Mouse (Mus musculus) heart, embryonic 14.5 days (tissue): Measurements from ENCODE around the gene Dnajc10. TPM values are rescaled to one million over a fixed set of nuclear protein-coding genes. Genes with fewer than 3 reads are reported as not detected.

Experiments used
- ATAC-seq: fragments of 200-750 bp; cut with Nextera tagmentation; 2 replicates; pipeline ENCODE4 v1.8.0; 2017; ENCODE audit warnings: low read depth, moderate TSS enrichment; ENCODE audit not compliant: insufficient number of reproducible peaks, insufficient read depth, low FRiP score
- H3K27ac ChIP-seq, 2 experiments: fragments of 200-500 bp in 1 of 2; fragments of 300-500 bp in 1 of 2; sonication (generic) in 1 of 2; replicated peaks in 1 of 2; 2 replicates each; pipeline ENCODE4 v1.5.1; 2012 to 2014; ENCODE audit warnings: low read depth in 2 of 2, low read length in 2 of 2, control low read depth in 1 of 2, mild to moderate bottlenecking in 1 of 2, mixed read lengths in 1 of 2; ENCODE audit not compliant: control insufficient read depth in 1 of 2, insufficient read depth in 1 of 2
- H3K27me3 ChIP-seq: fragments of 300-500 bp; sonication (generic); 2 replicates; pipeline ENCODE4 v1.6.1; 2014; ENCODE audit warnings: mild to moderate bottlenecking, low read length, control low read depth; ENCODE audit not compliant: control insufficient read depth, insufficient read depth
- H3K36me3 ChIP-seq: fragments of 300-500 bp; sonication (generic); 2 replicates; pipeline ENCODE4 v1.6.1; 2014; ENCODE audit warnings: mild to moderate bottlenecking, control low read depth, low read length, mixed read lengths; ENCODE audit not compliant: control insufficient read depth, insufficient read depth
- H3K4me1 ChIP-seq, 2 experiments: fragments of 200-500 bp in 1 of 2; fragments of 300-500 bp in 1 of 2; sonication (generic) in 1 of 2; 2 replicates each; pipeline ENCODE4 v1.6.1; 2012 to 2014; ENCODE audit warnings: low read length in 2 of 2, control low read depth in 1 of 2, mixed read lengths in 1 of 2; ENCODE audit not compliant: control insufficient read depth in 2 of 2, insufficient read depth in 2 of 2
- H3K4me2 ChIP-seq: fragments of 300-500 bp; sonication (generic); 2 replicates; pipeline ENCODE4 v1.6.1; 2014; ENCODE audit warnings: mild to moderate bottlenecking, low read length
- H3K4me3 ChIP-seq, 2 experiments: fragments of 200-500 bp in 1 of 2; fragments of 300-500 bp in 1 of 2; sonication (generic) in 1 of 2; 2 replicates each; pipeline ENCODE4 v1.5.1; 2012 to 2014; ENCODE audit warnings: low read length in 2 of 2, mild to moderate bottlenecking in 2 of 2, control low read depth in 1 of 2, low read depth in 1 of 2, moderate library complexity in 1 of 2; ENCODE audit not compliant: control insufficient read depth in 1 of 2, insufficient read depth in 1 of 2
- H3K9ac ChIP-seq: fragments of 300-500 bp; sonication (generic); 2 replicates; pipeline ENCODE4 v1.6.1; 2014; ENCODE audit warnings: mild to moderate bottlenecking, low read length
- H3K9me3 ChIP-seq: fragments of 300-500 bp; sonication (generic); 2 replicates; pipeline ENCODE4 v1.6.1; 2016; ENCODE audit warnings: low read length, control low read depth; ENCODE audit not compliant: control insufficient read depth
- WGBS: fragments of 180-500 bp; shearing (Covaris S2); extraction: QIAGEN DNeasy Blood & Tissue Kit; methylation state at CpG from one replicate; pipeline ENCODE4 v1.1.7; 2014; 5-methylcytosine and 5-hydroxymethylcytosine counted together
- polyA plus RNA-seq: library from polyadenylated mRNA; unstranded; fragments of >200 nt; fragmentation: Nextera tagmentation; extraction: Ambion mirVana; gene quantifications from 2 replicates; pipeline ENCODE4 v1.2.1, GENCODE M21; 2014

The Dnajc10 gene
- polyA plus RNA-seq, 1 experiment from 2014 or later: 57.4 TPM

DNA sequence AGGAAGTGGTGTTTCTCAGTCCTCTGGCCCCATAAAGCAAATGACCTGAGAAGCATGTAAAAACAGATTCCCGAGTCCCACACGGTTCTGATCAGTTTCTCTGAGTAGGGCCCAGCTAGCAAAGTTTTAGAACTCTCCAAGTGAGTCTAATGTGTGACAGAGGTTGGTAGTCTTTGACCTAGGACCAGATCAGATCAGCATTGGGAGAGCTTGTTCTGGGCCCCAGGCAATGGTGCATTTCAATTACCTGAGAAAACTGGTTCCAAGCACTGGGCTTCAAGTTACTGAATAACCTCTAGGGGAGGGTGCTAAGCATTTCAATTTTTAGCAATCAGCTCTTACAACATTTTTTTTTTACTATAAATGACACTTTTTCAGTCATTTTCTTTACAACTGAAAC, 33.1 kb upstream of the Dnajc10 start:
- 81% methylated on average over 2 of the region's 2 CpGs for WGBS
- H3K9me3 ChIP-seq: no peaks in the 10 kb centered on the region

DNA sequence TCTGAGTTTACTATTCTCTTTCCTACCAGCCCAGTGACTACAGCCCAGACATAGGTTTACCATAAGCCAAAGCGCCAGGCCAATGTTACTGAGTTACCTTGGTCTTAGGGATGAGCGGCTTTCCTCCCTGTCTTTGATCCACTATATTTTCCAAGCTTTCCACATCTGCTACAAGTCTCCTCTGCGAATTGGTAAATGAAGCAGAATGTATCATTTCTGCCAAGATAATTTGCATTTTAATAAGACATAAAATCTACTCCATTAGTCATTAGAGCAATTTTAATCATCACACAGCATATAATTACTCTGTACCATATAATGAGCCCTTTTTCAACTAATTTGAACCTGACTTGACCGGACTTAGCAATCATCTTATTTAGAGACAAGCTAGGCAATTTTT, 28.9 kb upstream of the Dnajc10 start:
- no peak overlapping the region for H3K27ac ChIP-seq
- H3K4me2 ChIP-seq: no peak overlapping the region
- no peaks in the 10 kb centered on the region for H3K36me3 ChIP-seq
- H3K9me3 ChIP-seq: no peaks in the 10 kb centered on the region
- H3K9ac ChIP-seq: no peak overlapping the region
- H3K27me3 ChIP-seq: no peaks in the 10 kb centered on the region
- 88% methylated on average over 4 of the region's 4 CpGs for WGBS
- H3K4me1 ChIP-seq: no peaks in the 10 kb centered on the region
- H3K4me3 ChIP-seq: no peak overlapping the region
- no peak for ATAC-seq

More for the DNA sequence above, 33.1 kb upstream of the Dnajc10 start:
- H3K36me3 ChIP-seq: no peaks in the 10 kb centered on the region
- 0 out of 4 replicates have a peak, but pooled peaks cover 0 to 7% of the 10 kb centered on the region in 2 experiments for H3K4me1 ChIP-seq
- H3K27me3 ChIP-seq: no peaks in the 10 kb centered on the region
- H3K4me2 ChIP-seq: no peak overlapping the region
- no peak overlapping the region for H3K27ac ChIP-seq
- no peak overlapping the region for H3K9ac ChIP-seq
- no peak for ATAC-seq
- H3K4me3 ChIP-seq: no peak overlapping the region

DNA sequence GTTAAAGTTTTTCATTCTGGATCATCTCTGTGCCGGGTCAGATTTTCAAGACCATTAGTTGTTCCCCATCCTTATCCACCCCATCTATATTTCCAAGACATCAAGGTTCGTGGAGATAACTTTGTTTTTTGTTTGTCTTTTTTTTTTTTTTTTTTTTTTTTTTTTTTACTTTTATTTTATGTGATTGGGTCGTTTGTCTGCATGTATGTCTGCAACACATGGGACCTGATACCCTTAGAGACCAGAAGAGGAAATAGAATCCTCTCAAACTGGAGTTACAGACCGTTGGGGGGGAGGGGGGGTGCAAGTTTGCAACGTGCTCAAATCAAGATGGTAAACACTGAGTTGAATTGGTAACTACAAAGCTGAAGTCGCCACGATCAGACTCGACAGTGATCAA, 23.1 kb upstream of the Dnajc10 start, which contains the start of gene Prdx6b:
Gene Prdx6b, plus strand, starts transcription at position 301 of the 400 bp plus-strand sequence.
- 79% methylated on average over 8 of the region's 8 CpGs for WGBS
- no peak within 1 kb of the TSS for H3K9ac ChIP-seq

DNA sequence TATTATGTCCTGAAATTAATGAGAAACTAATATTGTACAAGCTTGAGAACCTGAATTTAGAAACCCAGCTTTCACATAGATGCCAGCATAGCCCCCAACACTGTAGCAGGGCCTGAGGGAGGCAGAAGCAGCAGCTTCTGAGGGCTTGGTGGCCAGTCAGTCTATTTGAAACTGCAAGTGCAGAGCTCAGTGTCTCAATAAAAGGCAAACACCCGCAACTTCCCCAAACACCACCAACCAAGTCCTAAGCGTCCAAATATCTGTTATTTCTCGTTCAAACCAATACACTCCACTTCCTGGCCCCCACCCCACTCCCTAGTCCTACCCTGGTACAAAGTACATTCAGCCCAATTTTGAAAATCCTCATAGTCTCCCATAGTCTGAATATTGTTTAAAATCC, 16.9 kb upstream of the Dnajc10 start:
- WGBS: 56% methylated on average over 3 of the region's 3 CpGs
- H3K9ac ChIP-seq: no peak overlapping the region
- no peaks in the 10 kb centered on the region for H3K36me3 ChIP-seq
- no peak overlapping the region for H3K4me3 ChIP-seq
- no peak overlapping the region for H3K4me2 ChIP-seq
- no peaks in the 10 kb centered on the region for H3K4me1 ChIP-seq
- H3K9me3 ChIP-seq: no peaks in the 10 kb centered on the region
- no peak overlapping the region for H3K27ac ChIP-seq
- H3K27me3 ChIP-seq: no peaks in the 10 kb centered on the region
- no peak for ATAC-seq

More for the DNA sequence above, 23.1 kb upstream of the Dnajc10 start, which contains the start of gene Prdx6b:
- ATAC-seq: no peak
- Histone ChIP-seq H3K4me2 (no peak within 1 kb of the TSS), H3K27ac (no peak within 1 kb of the TSS), H3K27me3 (no peaks in the 10 kb centered on the region), H3K4me3 (no peak within 1 kb of the TSS), H3K9me3 (no peaks in the 10 kb centered on the region), H3K4me1 (no peaks in the 10 kb centered on the region), H3K36me3 (no peaks in the 10 kb centered on the region)

DNA sequence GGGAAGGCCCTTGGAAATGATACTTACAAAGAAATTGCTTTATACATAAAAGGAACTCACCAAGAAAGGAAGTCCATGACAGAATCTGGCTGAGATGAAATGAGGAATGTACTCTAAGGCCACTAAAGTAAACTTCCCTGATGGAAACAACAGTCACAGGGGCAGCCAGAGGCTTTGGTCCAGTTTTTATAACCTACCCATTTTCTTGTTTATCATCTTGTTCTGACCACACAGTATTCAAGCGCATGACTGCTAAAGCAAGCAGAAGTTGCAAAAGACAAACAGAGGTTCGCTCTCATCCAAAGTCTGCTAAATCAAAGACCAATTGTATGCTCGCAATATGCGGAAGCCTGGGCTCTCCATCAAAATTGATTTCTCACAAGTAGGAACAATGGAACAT, 14.5 kb upstream of the Dnajc10 start:
- Histone ChIP-seq H3K9me3 (no peaks in the 10 kb centered on the region), H3K36me3 (no peaks in the 10 kb centered on the region), H3K4me1 (no peaks in the 10 kb centered on the region), H3K4me3 (no peak overlapping the region), H3K27ac (no peak overlapping the region), H3K27me3 (no peaks in the 10 kb centered on the region), H3K9ac (no peak overlapping the region), H3K4me2 (no peak overlapping the region)
- ATAC-seq: no peak
- 86% methylated on average over 4 of the region's 4 CpGs for WGBS

DNA sequence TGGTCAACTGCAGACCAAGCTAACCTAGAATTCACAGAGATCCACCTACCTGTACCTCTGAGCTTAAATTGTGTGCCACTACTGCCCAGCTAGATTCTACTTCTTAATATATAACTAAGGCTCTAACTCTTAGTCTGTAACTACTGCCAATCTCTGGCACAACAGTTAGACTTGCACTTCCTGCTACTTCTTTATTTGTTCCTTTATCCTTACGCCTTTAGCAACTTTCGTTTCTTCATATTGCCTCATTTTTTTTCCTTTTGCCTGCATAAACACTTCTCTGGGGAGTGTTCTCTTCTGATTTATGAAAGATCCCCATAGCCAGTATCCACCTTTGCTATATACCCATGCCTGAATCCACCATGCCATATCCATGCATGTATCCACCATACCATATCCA, 11.3 kb upstream of the Dnajc10 start:
- no peaks in the 10 kb centered on the region for H3K4me1 ChIP-seq
- no peaks in the 10 kb centered on the region for H3K9me3 ChIP-seq
- no peak overlapping the region for H3K9ac ChIP-seq
- no peak overlapping the region for H3K27ac ChIP-seq
- H3K4me3 ChIP-seq: no peak overlapping the region
- no peaks in the 10 kb centered on the region for H3K27me3 ChIP-seq
- no peaks in the 10 kb centered on the region for H3K36me3 ChIP-seq
- 86% methylated on average over 2 of the region's 2 CpGs for WGBS
- no peak overlapping the region for H3K4me2 ChIP-seq
- ATAC-seq: no peak

DNA sequence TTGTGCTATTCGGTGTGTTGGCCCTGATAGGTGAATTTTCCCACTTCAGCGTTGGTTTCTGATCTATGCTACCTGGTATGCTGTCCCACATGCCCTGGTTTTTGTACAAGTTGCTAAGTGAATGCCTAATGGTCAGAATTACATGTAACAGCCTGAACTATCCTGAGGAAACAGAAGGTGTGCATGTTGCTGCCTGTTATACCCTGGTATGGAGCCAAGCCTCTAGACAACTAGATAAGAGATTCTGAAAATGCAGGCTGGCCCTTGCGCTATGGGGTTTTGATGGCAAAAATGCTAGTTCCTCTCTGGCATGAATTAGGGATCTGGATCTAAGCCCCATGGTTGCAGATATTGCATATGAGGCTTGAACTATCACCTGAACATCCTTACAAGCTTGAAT, 7.6 kb upstream of the Dnajc10 start:
- no peak overlapping the region for H3K27ac ChIP-seq
- no peak for ATAC-seq
- no peak overlapping the region for H3K4me3 ChIP-seq
- H3K27me3 ChIP-seq: no peaks in the 10 kb centered on the region
- no peak overlapping the region for H3K9ac ChIP-seq
- H3K9me3 ChIP-seq: no peaks in the 10 kb centered on the region
- WGBS: 75% methylated on average over 3 of the region's 3 CpGs
- H3K36me3 ChIP-seq: no peaks in the 10 kb centered on the region
- H3K4me1 ChIP-seq: peaks cover 0 to 7% of the 10 kb centered on the region in 2 experiments; a peak in 2 of 4 replicates
- H3K4me2 ChIP-seq: no peak overlapping the region

DNA sequence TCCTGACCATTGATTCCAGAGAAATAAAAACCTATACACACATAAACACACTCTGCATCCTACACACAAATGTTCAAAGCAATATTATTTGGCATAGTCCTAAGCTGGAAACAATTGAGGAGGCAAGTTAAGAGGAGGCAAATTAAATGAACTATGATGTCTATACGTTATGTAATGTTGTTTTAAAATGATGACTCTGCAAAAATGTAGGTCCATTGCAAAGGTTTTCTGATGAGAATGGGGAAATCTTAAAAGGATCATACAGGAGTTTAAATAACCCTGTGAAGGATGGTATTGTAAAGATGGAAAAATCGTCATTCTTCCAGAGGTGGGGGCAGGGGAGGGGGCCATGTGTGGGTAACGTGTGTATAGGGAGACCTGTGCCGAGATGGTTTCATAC, 5.5 kb upstream of the Dnajc10 start:
- Histone ChIP-seq H3K36me3 (no peaks in the 10 kb centered on the region), H3K4me2 (no peak overlapping the region), H3K4me1 (peaks cover 0 to 9% of the 10 kb centered on the region in 2 experiments; a peak in 2 of 4 replicates), H3K9ac (no peak overlapping the region), H3K4me3 (no peak overlapping the region), H3K27ac (no peak overlapping the region), H3K9me3 (no peaks in the 10 kb centered on the region), H3K27me3 (no peaks in the 10 kb centered on the region)
- ATAC-seq: no peak
- WGBS: 64% methylated on average over 4 of the region's 4 CpGs
